Mouse (Mus musculus): ENCODE data around the gene Scube2. TPM values are rescaled to one million over a fixed set of nuclear protein-coding genes. Genes with fewer than 3 reads are reported as not detected.

The Scube2 gene
- total RNA-seq, 2 experiments from 2014 or later, result 5.7 to 8.9 TPM

- no peak for DNase-seq
- intact Hi-C loops (cut with DNase I; ENCODE audit: low total_unique reads), result no loop called here
Observed at GRCm38 (mm10) chr7:109807616-109808485, 57.6 kb downstream of the Scube2 start.

GRCm38 (mm10) chr7:109804843-109805242 lies 60.6 kb downstream of the Scube2 start:
- intact Hi-C loops (cut with DNase I; ENCODE audit: low total_unique reads), result no loop called here
- peak; percentile 21 for DNase-seq

- intact Hi-C loops (cut with DNase I; ENCODE audit: low total_unique reads), result no loop called here
- peak; percentile 14 for DNase-seq
Observed at GRCm38 (mm10) chr7:109804355-109804754, 61.1 kb downstream of the Scube2 start.

GRCm38 (mm10) chr7:109803516-109803915 lies 62.0 kb downstream of the Scube2 start:
- DNase-seq, result no peak
- intact Hi-C loops (cut with DNase I; ENCODE audit: low total_unique reads), result no loop called here

GRCm38 (mm10) chr7:109800626-109801025 lies 64.9 kb downstream of the Scube2 start:
- DNase-seq, result no peak
- intact Hi-C loops (cut with DNase I; ENCODE audit: low total_unique reads), result no loop called here

- intact Hi-C loops (cut with DNase I; ENCODE audit: low total_unique reads), result no loop called here
- no peak for DNase-seq
Observed at GRCm38 (mm10) chr7:109799168-109799567, 66.3 kb downstream of the Scube2 start.

- intact Hi-C loops (cut with DNase I; ENCODE audit: low total_unique reads), result no loop called here
- DNase-seq, result no peak
Observed at GRCm38 (mm10) chr7:109795564-109795963, 69.9 kb downstream of the Scube2 start.

- no peak for DNase-seq
- intact Hi-C loops (cut with DNase I; ENCODE audit: low total_unique reads), result loop anchor here (5.0 kb wide), 1 partner anchor 98 kb away; no protein-coding TSS in a partner anchor
Observed at GRCm38 (mm10) chr7:109794556-109794955, 70.9 kb downstream of the Scube2 start.

GRCm38 (mm10) chr7:109792759-109793158 lies 72.7 kb downstream of the Scube2 start:
- DNase-seq, result peak; percentile 36
- intact Hi-C loops (cut with DNase I; ENCODE audit: low total_unique reads), result loop anchor here (5.0 kb wide), 1 partner anchor 100 kb away; no protein-coding TSS in a partner anchor

GRCm38 (mm10) chr7:109790818-109791217 lies 74.7 kb downstream of the Scube2 start:
- intact Hi-C loops (cut with DNase I; ENCODE audit: low total_unique reads), result loop anchor here (5.0 kb wide), 1 partner anchor 101 kb away; no protein-coding TSS in a partner anchor
- no peak for DNase-seq

- intact Hi-C loops (cut with DNase I; ENCODE audit: low total_unique reads), result no loop called here
- DNase-seq, result no peak
Observed at GRCm38 (mm10) chr7:109787860-109788259, 77.6 kb downstream of the Scube2 start.

- intact Hi-C loops (cut with DNase I; ENCODE audit: low total_unique reads), result no loop called here
- DNase-seq, result no peak
Observed at GRCm38 (mm10) chr7:109783281-109783680, 82.2 kb downstream of the Scube2 start.

GRCm38 (mm10) chr7:109781470-109782203 lies 83.8 kb downstream of the Scube2 start, which contains the start of gene Nrip3:
Gene Nrip3, minus strand, starts transcription at chr7:109782025.
- DNase-seq, result peak; percentile 62
- intact Hi-C loops (cut with DNase I; ENCODE audit: low total_unique reads), result no loop called here

- intact Hi-C loops (cut with DNase I; ENCODE audit: low total_unique reads), result no loop called here
- no peak for DNase-seq
Observed at GRCm38 (mm10) chr7:109781087-109781469, 84.4 kb downstream of the Scube2 start.

GRCm38 (mm10) chr7:109772251-109772650 lies 93.2 kb downstream of the Scube2 start:
- no peak for DNase-seq
- intact Hi-C loops (cut with DNase I; ENCODE audit: low total_unique reads), result no loop called here

GRCm38 (mm10) chr7:109768699-109769383 lies 96.6 kb downstream of the Scube2 start:
- intact Hi-C loops (cut with DNase I; ENCODE audit: low total_unique reads), result no loop called here
- no peak for DNase-seq

GRCm38 (mm10) chr7:109767575-109768350 lies 97.7 kb downstream of the Scube2 start:
- intact Hi-C loops (cut with DNase I; ENCODE audit: low total_unique reads), result no loop called here
- no peak for DNase-seq

- intact Hi-C loops (cut with DNase I; ENCODE audit: low total_unique reads), result no loop called here
- no peak for DNase-seq
Observed at GRCm38 (mm10) chr7:109764009-109764408, 101.5 kb downstream of the Scube2 start.

GRCm38 (mm10) chr7:109756291-109756690 lies 109.2 kb downstream of the Scube2 start:
- intact Hi-C loops (cut with DNase I; ENCODE audit: low total_unique reads), result no loop called here
- DNase-seq, result no peak
